Mouse (Mus musculus): ENCODE data around the gene Rufy4. TPM values are rescaled to one million over a fixed set of nuclear protein-coding genes. Genes with fewer than 3 reads are reported as not detected.

The Rufy4 gene
- 1.3 TPM for polyA plus RNA-seq (2014; fragmentation: Illumina TruSeq; extraction: RNeasy Lipid Tissue Mini Kit (QIAGEN cat#74804); ENCODE audit: low read depth, low replicate concordance)

DNA sequence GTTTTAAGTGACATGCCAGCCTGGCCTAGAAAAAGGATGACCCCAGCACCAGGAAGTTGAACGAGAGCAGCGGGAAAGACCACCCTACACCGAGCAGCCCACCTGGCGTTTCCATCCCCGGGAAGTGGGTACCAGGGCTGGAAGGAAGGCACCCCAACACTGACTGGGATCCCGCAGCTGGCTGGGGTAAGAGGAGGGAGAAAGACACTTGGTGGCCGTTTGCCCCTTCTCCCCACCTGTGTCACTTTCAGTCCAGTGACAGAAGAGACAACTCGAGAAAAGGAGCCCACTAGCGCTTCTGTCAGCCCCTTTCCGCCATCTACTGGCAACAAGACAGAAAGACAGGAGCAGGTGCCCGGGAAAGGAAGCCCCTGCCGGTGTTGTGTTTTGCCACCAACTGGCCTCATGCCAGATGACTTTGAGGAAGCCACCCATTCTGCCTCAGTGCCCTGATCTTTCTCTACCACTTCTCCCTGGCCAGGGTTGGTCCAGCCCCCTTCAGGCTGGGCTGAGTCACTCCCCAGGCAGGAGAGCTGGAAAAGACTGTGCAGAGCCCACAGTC, at the start of gene Rufy4:
Gene Rufy4 (plus strand): TSS at position 551 of the 562 bp plus-strand sequence.

DNA sequence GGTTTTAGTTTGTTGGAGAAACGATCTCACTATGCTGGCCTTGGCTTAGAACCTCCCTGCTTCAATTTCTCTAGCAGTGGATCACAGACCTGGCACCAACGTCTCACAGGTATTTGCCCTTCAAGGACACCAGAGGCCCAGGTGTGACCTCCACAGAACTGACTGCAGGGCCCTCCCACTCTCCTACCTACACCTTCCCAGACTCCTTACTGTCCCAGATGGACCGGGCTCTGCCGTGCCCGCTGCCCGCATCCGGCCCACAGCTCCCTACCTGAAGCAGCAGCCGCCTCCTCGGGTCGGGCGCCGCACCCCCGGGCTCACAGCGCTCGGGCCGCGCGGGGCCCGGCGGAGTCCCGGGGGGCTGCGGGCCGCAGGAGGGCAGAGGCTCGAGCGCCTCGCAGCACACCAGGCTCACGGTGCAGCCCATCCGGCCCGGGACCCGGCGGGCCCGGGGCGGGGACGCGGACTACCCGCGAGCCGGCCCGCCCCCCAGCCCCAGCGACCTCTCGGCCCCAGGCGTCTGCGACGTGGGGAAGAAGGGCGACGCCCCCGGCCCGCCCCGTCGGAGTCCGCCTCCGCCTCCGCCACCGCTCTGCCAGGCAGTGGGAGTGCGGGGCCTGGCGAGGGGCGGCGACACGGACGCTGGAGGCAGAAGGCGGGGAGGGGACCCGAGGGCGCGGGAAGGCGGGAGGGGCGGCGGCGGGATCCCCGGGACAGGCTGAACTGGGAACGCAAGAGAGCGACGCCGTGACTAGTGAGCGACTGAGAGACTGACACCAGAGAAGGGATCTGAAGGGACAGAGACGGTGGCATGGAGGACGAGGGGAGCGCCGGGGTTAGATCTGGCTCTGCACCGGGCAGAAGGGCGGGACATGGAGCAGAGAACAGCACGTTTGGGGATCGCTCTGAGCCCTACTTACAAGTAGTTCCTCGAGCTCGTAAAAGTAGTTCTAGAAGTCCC, 1.0 kb upstream of the Rufy4 start, which contains the start of gene Tns1:
Gene Tns1 (minus strand): TSS at position 429 of the 961 bp plus-strand sequence.

DNA sequence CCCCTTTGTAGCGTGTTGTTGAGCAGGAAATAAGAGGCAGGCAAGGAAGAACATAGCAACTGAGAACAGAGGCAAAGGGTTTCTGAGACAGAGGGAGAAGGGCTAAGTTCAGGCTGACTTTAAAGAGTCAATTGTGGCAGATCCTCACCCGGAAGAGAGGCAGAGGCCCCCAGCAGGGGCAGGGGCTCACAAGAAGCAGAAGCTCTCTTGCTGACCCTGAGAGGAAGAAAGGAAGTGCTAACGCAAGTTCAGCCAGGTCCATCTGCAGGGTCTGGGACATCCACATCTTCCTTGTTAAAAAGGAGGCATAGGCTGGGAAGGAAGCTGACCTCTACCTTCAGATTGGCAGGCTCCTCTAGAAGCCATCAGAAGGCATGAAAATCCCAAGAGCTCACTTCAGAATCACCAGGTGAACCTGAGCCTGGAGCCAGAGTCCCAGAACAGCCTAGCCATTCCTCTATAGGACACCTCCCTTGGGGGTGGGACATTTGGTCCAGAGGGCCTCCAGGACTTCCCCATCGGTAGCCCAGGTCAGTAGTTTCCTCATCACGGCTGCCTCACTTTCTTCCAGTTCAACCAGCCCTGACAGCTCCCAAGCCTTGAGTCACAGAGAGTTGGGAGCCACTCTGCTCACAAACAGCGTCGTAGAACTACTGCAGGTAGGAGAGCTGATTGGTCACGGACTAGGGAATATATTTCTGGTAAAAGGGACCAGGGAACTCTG, 28.3 kb downstream of the Rufy4 start, which contains the start of gene Cxcr2:
Gene Cxcr2 (plus strand): TSS at position 529 of the 724 bp plus-strand sequence.

DNA sequence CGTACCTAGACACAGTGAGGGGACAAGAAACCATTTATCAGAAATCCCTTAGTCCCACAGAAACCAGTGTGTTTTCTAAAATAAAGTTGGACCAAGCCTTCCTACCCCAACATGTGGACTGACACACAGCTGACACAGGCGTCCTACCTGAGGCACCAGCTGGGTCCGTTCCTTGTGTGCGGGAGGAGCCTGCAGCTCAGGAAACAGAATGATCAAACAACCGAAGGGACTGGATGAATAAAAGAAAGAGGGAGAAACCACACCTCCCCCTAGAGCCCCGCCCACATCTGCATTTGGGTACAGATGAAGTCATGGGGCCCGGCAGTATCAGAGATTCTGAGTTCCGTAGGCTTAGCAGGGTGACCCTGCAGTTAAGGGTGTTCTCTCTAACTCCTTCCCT, 69.1 kb downstream of the Rufy4 start, which contains the start of gene Cxcr1:
Gene Cxcr1 (minus strand): TSS at position 187 of the 400 bp plus-strand sequence.

Other genes with a start within 250 kb of the Rufy4 start
- 367 TPM for gene Tns1, start 1.1 kb upstream of the Rufy4 start, polyA plus RNA-seq (2014; fragmentation: Illumina TruSeq; extraction: RNeasy Lipid Tissue Mini Kit (QIAGEN cat#74804); ENCODE audit: low read depth, low replicate concordance)
- not detected for gene Cxcr2, start 28.4 kb downstream of the Rufy4 start, polyA plus RNA-seq (2014; fragmentation: Illumina TruSeq; extraction: RNeasy Lipid Tissue Mini Kit (QIAGEN cat#74804); ENCODE audit: low read depth, low replicate concordance)
- gene Cxcr1, start 69.1 kb downstream of the Rufy4 start, polyA plus RNA-seq (2014; fragmentation: Illumina TruSeq; extraction: RNeasy Lipid Tissue Mini Kit (QIAGEN cat#74804); ENCODE audit: low read depth, low replicate concordance) = not detected
- 163 TPM for gene Arpc2, start 110.5 kb downstream of the Rufy4 start, polyA plus RNA-seq (2014; fragmentation: Illumina TruSeq; extraction: RNeasy Lipid Tissue Mini Kit (QIAGEN cat#74804); ENCODE audit: low read depth, low replicate concordance)
- not detected for gene Gpbar1, start 153.0 kb downstream of the Rufy4 start, polyA plus RNA-seq (2014; fragmentation: Illumina TruSeq; extraction: RNeasy Lipid Tissue Mini Kit (QIAGEN cat#74804); ENCODE audit: low read depth, low replicate concordance)
- 109 TPM for gene Aamp, start 159.2 kb downstream of the Rufy4 start, polyA plus RNA-seq (2014; fragmentation: Illumina TruSeq; extraction: RNeasy Lipid Tissue Mini Kit (QIAGEN cat#74804); ENCODE audit: low read depth, low replicate concordance)
- 110 TPM for gene Pnkd, start 159.4 kb downstream of the Rufy4 start, polyA plus RNA-seq (2014; fragmentation: Illumina TruSeq; extraction: RNeasy Lipid Tissue Mini Kit (QIAGEN cat#74804); ENCODE audit: low read depth, low replicate concordance)
- 66.8 TPM for gene Tmbim1, start 180.1 kb downstream of the Rufy4 start, polyA plus RNA-seq (2014; fragmentation: Illumina TruSeq; extraction: RNeasy Lipid Tissue Mini Kit (QIAGEN cat#74804); ENCODE audit: low read depth, low replicate concordance)
- 0.63 TPM for gene Catip, start 236.6 kb downstream of the Rufy4 start, polyA plus RNA-seq (2014; fragmentation: Illumina TruSeq; extraction: RNeasy Lipid Tissue Mini Kit (QIAGEN cat#74804); ENCODE audit: low read depth, low replicate concordance)
- gene Slc11a1, start 249.7 kb downstream of the Rufy4 start, polyA plus RNA-seq (2014; fragmentation: Illumina TruSeq; extraction: RNeasy Lipid Tissue Mini Kit (QIAGEN cat#74804); ENCODE audit: low read depth, low replicate concordance) = 4.0 TPM